Mouse (Mus musculus) megakaryocyte-erythroid progenitor cell, adult 5-6 weeks (primary cell): Measurements from ENCODE around the gene Palm2. TPM values are rescaled to one million over a fixed set of nuclear protein-coding genes. Genes with fewer than 3 reads are reported as not detected.

Experiments used
- ATAC-seq: replicated peaks from 2 replicates; pipeline ENCODE4 v1.8.0; 2016; ENCODE audit warnings: mild to moderate bottlenecking, inconsistent platforms; ENCODE audit not compliant: severe bottlenecking, poor library complexity, low FRiP score, low TSS enrichment
- total RNA-seq, 2 experiments: library from RNA; stranded (forward) in 1 of 2; stranded (reverse) in 1 of 2; fragments of 200-1000, 215-1000 nt in 1 of 2; fragments of >200 nt in 1 of 2; fragmentation: Nextera tagmentation in 1 of 2; gene quantifications; 2 replicates each; pipeline ENCODE4 v1.2.3; 2014 to 2017

Palm2 gene
- total RNA-seq, 2 experiments from 2014 or later = not detected

- ATAC-seq = no peak
Measured at GRCm38 (mm10) chr4:57511734-57512133, 77.7 kb downstream of the Palm2 start.

GRCm38 (mm10) chr4:57513241-57513933 lies 79.3 kb downstream of the Palm2 start:
- ATAC-seq = no peak

- ATAC-seq = no peak
Measured at GRCm38 (mm10) chr4:57514003-57514937, 80.2 kb downstream of the Palm2 start.

- no peak for ATAC-seq
Measured at GRCm38 (mm10) chr4:57515356-57515755, 81.3 kb downstream of the Palm2 start.

- ATAC-seq = no peak
Measured at GRCm38 (mm10) chr4:57523456-57523855, 89.4 kb downstream of the Palm2 start.

- no peak for ATAC-seq
Measured at GRCm38 (mm10) chr4:57524461-57524860, 90.4 kb downstream of the Palm2 start.

- no peak for ATAC-seq
Measured at GRCm38 (mm10) chr4:57525221-57526011, 91.4 kb downstream of the Palm2 start.

- ATAC-seq = no peak
Measured at GRCm38 (mm10) chr4:57528296-57528695, 94.2 kb downstream of the Palm2 start.

- no peak for ATAC-seq
Measured at GRCm38 (mm10) chr4:57533686-57534085, 99.6 kb downstream of the Palm2 start.

- no peak for ATAC-seq
Measured at GRCm38 (mm10) chr4:57534232-57534631, 100.2 kb downstream of the Palm2 start.

GRCm38 (mm10) chr4:57535087-57535486 lies 101.0 kb downstream of the Palm2 start:
- ATAC-seq = no peak

- no peak for ATAC-seq
Measured at GRCm38 (mm10) chr4:57538029-57538688, 104.1 kb downstream of the Palm2 start.

- ATAC-seq = no peak
Measured at GRCm38 (mm10) chr4:57543692-57544256, 109.7 kb downstream of the Palm2 start.

- ATAC-seq = no peak
Measured at GRCm38 (mm10) chr4:57547785-57548184, 113.7 kb downstream of the Palm2 start.

GRCm38 (mm10) chr4:57550216-57550615 lies 116.2 kb downstream of the Palm2 start:
- no peak for ATAC-seq

GRCm38 (mm10) chr4:57557102-57557501 lies 123.1 kb downstream of the Palm2 start:
- ATAC-seq = no peak

- no peak for ATAC-seq
Measured at GRCm38 (mm10) chr4:57559438-57559837, 125.4 kb downstream of the Palm2 start.

- ATAC-seq = no peak
Measured at GRCm38 (mm10) chr4:57560010-57560409, 126.0 kb downstream of the Palm2 start.

- ATAC-seq = no peak
Measured at GRCm38 (mm10) chr4:57561055-57561454, 127.0 kb downstream of the Palm2 start.
